Mouse (Mus musculus) ES-Bruce4 (cell line): Measurements from ENCODE around the gene Dnase1l2.

Source experiments
- CTCF ChIP-seq: IDR thresholded peaks from one replicate; pipeline ENCODE4 v1.8.1; 2011; ENCODE audit warnings: low read depth, low read length
- EP300 ChIP-seq: IDR thresholded peaks from 2 replicates; pipeline ENCODE4 v1.6.1; 2011; ENCODE audit warnings: low read depth, low read length; ENCODE audit not compliant: insufficient read depth

DNA sequence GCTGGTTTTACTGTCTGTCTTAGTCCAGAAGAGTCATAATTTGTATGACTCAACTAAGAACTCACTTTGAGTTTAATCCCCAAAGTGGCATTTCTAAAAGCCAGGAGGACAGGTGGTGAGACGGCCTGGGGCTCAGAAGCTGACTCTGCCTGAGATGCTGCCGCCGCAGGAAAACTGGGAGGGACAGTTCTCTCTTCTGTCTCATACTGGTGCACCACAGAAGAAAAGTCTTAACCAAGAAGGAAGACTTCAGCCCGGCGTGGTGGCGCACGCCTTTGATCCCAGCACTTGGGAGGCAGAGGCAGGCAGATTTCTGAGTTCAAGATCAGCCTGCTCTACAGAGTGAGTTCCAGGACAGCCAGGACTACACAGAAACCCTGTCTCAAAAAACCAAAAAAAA, 17.0 kb downstream of the Dnase1l2 start:
- TF ChIP-seq CTCF, result no peak
- no peak for TF ChIP-seq EP300
